13 mouse cellular contexts compared by ENCODE assay signal in genomic region chr17:32122587-32122970, GRCm38 (mm10). TPM values are rescaled to one million over a fixed set of nuclear protein-coding genes. Genes with fewer than 3 reads are reported as not detected.
DNase-seq lines count a peak whose midpoint lies in the region; ATAC-seq and TF ChIP-seq lines count a peak whose summit lies in the region.
"Had no signal": no experiment of that assay in that cellular context is flagged by ENCODE, and none has a peak within 500 bp of the region (broad histone marks: within the 10 kb centered on the region; RNA-seq: fewer than 3 reads in every experiment).

No protein-coding gene starts in this region.

- no peak overlapping the region for H3K4me3 ChIP-seq in intestine, postnatal 0 days (ENCODE audit: low read depth, low read length)
- H3K4me3 ChIP-seq in intestine, embryonic 15.5 days (replicated peaks), result no peak overlapping the region
- peak overlapping the region; percentile 34; the same call in 1 of the 2 replicates for H3K4me3 ChIP-seq in ES-Bruce4 (ENCODE audit: low read depth, low read length)
- H3K4me3 ChIP-seq: hindbrain, embryonic 13.5 days; midbrain, embryonic 10.5 days had no signal

- peak; percentile 86 for DNase-seq in gastrocnemius, postnatal 25 days
- DNase-seq in heart, postnatal 36 days, result peak; percentile 74 to 78
- DNase-seq in cerebellum, postnatal 36 days, result no peak
- no peak for DNase-seq in frontal cortex, postnatal 36 days (ENCODE audit: low spot score in 2 of 2)
- DNase-seq: forebrain, postnatal 0 days; layer of hippocampus, adult 9-11 months had no signal

- TF ChIP-seq POLR2A in ES-Bruce4 (IDR thresholded peaks at IDR 0.05; ENCODE audit: insufficient read depth, low read length), result no peak

- ATAC-seq in intestine, postnatal 0 days, result no peak
- ATAC-seq in intestine, embryonic 15.5 days, result no peak
- no peak for ATAC-seq in erythroblast, adult 5-6 weeks (replicated peaks; ENCODE audit: low FRiP score, poor library complexity, severe bottlenecking)
- ATAC-seq: forebrain, postnatal 0 days had no signal

- H3K4me2 ChIP-seq in intestine, postnatal 0 days (replicated peaks; ENCODE audit: low read depth), result 0 out of 2 replicates have a peak overlapping the region, but pooled peaks have one; percentile 37
- no peak overlapping the region for H3K4me2 ChIP-seq in intestine, embryonic 15.5 days (replicated peaks)
- H3K4me2 ChIP-seq: hindbrain, embryonic 13.5 days had no signal

- H3K27me3 ChIP-seq in intestine, postnatal 0 days (replicated peaks; ENCODE audit: control insufficient read depth, insufficient read depth, low read length), result no peaks in the 10 kb centered on the region
- H3K27me3 ChIP-seq in intestine, embryonic 15.5 days (replicated peaks), result no peaks in the 10 kb centered on the region
- H3K27me3 ChIP-seq in ES-Bruce4 (ENCODE audit: control insufficient read depth, insufficient read depth, low read length, poor library complexity, severe bottlenecking), result no peaks in the 10 kb centered on the region
- H3K27me3 ChIP-seq: hindbrain, embryonic 13.5 days had no signal

- intact Hi-C loops in heart, postnatal 36 days (cut with DNase I), result no loop called here

- peaks cover 4% of the 10 kb centered on the region for H3K4me1 ChIP-seq in intestine, postnatal 0 days (replicated peaks; ENCODE audit: control insufficient read depth, insufficient read depth, low read length)
- peaks cover 10% of the 10 kb centered on the region for H3K4me1 ChIP-seq in intestine, embryonic 15.5 days (replicated peaks)
- peaks cover 6% of the 10 kb centered on the region for H3K4me1 ChIP-seq in ES-Bruce4 (ENCODE audit: control insufficient read depth, insufficient read depth, low read length)

- no peak overlapping the region for H3K9ac ChIP-seq in intestine, postnatal 0 days (ENCODE audit: low read depth, low read length)
- no peak overlapping the region for H3K9ac ChIP-seq in intestine, embryonic 15.5 days
- no peak overlapping the region for H3K9ac ChIP-seq in ES-Bruce4 (ENCODE audit: low read depth, poor library complexity, severe bottlenecking)
- H3K9ac ChIP-seq: forebrain, postnatal 0 days; hindbrain, embryonic 13.5 days had no signal

- H3K9me3 ChIP-seq in intestine, postnatal 0 days (ENCODE audit: control insufficient read depth), result no peaks in the 10 kb centered on the region
- H3K9me3 ChIP-seq in intestine, embryonic 15.5 days, result no peaks in the 10 kb centered on the region
- no peaks in the 10 kb centered on the region for H3K9me3 ChIP-seq in ES-Bruce4 (replicated peaks; ENCODE audit: control insufficient read depth, insufficient read depth, low read length, poor library complexity, severe bottlenecking)
- H3K9me3 ChIP-seq: hindbrain, embryonic 13.5 days; midbrain, embryonic 10.5 days had no signal

- 71% methylated on average over 14 of the region's 14 CpGs for WGBS in intestine, postnatal 0 days
- 79% methylated on average over 14 of the region's 14 CpGs for WGBS in intestine, embryonic 15.5 days

- peak overlapping the region; percentile 58 for H3K27ac ChIP-seq in intestine, postnatal 0 days (ENCODE audit: low read depth, low read length)
- H3K27ac ChIP-seq in intestine, embryonic 15.5 days, result no peak overlapping the region
- H3K27ac ChIP-seq in ES-Bruce4 (ENCODE audit: insufficient read depth, low read length), result no peak overlapping the region
- H3K27ac ChIP-seq: hindbrain, embryonic 13.5 days; liver, embryonic 14.5 days; midbrain, embryonic 10.5 days had no signal

- H3K36me3 ChIP-seq in intestine, postnatal 0 days (ENCODE audit: control insufficient read depth, insufficient read depth), result no peaks in the 10 kb centered on the region
- peaks cover 3% of the 10 kb centered on the region; the same call in 1 of the 2 replicates for H3K36me3 ChIP-seq in intestine, embryonic 15.5 days
- no peaks in the 10 kb centered on the region for H3K36me3 ChIP-seq in ES-Bruce4 (ENCODE audit: control insufficient read depth, insufficient read depth, low read length, poor library complexity, severe bottlenecking)

- TF ChIP-seq EP300 in ES-Bruce4 (IDR thresholded peaks at IDR 0.05; ENCODE audit: insufficient read depth, low read depth, low read length), result no peak

- TF ChIP-seq CTCF in intestine, postnatal 0 days (IDR thresholded peaks at IDR 0.05; ENCODE audit: low read depth), result no peak
- no peak for TF ChIP-seq CTCF in ES-Bruce4 (IDR thresholded peaks at IDR 0.05; ENCODE audit: low read depth, low read length)

RNA-seq across cellular contexts. Expression of gene Notch3, which starts 44.1 kb away (rescaled TPM):
- 2.0 and 2.3 TPM in 2 replicates for polyA plus RNA-seq in intestine, postnatal 0 days (2015; fragmentation: Nextera tagmentation; extraction: Ambion mirVana)
- polyA plus RNA-seq in intestine, embryonic 15.5 days (2015; fragmentation: Nextera tagmentation; extraction: Ambion mirVana), result 8.1 and 8.3 TPM in 2 replicates
- 75.6 and 83.8 TPM in 2 replicates for polyA plus RNA-seq in ES-Bruce4 (2011; ENCODE audit: insufficient read depth, insufficient read length, low read depth, missing spikeins)
- total RNA-seq in gastrocnemius, postnatal 25 days (2021), result 10 to 100 TPM; 12.6 to 13.4 TPM
- total RNA-seq in heart, postnatal 36 days (2021), result 10 to 100 TPM; 25.1 to 26.4 TPM
- total RNA-seq in erythroblast, adult 5-6 weeks (2015; ENCODE audit: low replicate concordance), result not detected in 2 replicates
- 0.09 and 0.14 TPM in 2 replicates for total RNA-seq in erythroblast, adult 5-6 weeks (2017; ENCODE audit: low replicate concordance)

Comparison
In these comparisons a context has a peak if more than half of its experiments do, and no peak if none do; other contexts are left out.
1. DNase-seq: peak in gastrocnemius, postnatal 25 days (single experiment) and heart, postnatal 36 days (2 of 2); none in cerebellum, postnatal 36 days (0 of 2) and frontal cortex, postnatal 36 days (0 of 2).
2. RNA of gene Notch3, which starts 44.1 kb away (total RNA-seq): 25.1 to 26.4 TPM in heart, postnatal 36 days and 12.6 to 13.4 TPM in gastrocnemius, postnatal 25 days; 0.09 to 0.14 TPM in erythroblast, adult 5-6 weeks; every median in the first group is over 10 times any median in the second.